Mouse (Mus musculus) left cerebral cortex, postnatal 14 days (tissue): ENCODE data around the gene Arhgap18. TPM values are rescaled to one million over a fixed set of nuclear protein-coding genes. Genes with fewer than 3 reads are reported as not detected.

Experiments used
- DNase-seq, 2 experiments: peaks; one replicate each; pipeline ENCODE4 v3.0.0; 2021 to 2022; ENCODE audit warnings: low spot score in 2 of 2, mixed read lengths in 1 of 2
- intact Hi-C: fragments of 180-260 bp; cut with DNase I; formaldehyde crosslinking; loops from one replicate; pipeline ENCODE4 v1.15.1; 2025
- total RNA-seq, 2 experiments: library from RNA; stranded (reverse); gene quantifications; 2 replicates each; pipeline ENCODE4 v1.2.3; 2021

The Arhgap18 gene
- total RNA-seq, 2 experiments from 2014 or later: 8.9 to 11.0 TPM

GRCm38 (mm10) chr10:26950448-26950847 is 197.2 kb downstream of the Arhgap18 start:
- DNase-seq: no peak
- intact Hi-C loops: no loop called here

- DNase-seq: no peak
- intact Hi-C loops: no loop called here
These were observed 205.3 kb downstream of the Arhgap18 start for GRCm38 (mm10) chr10:26958513-26958912.
